8 mouse cellular contexts compared by ENCODE assay signal in genomic region chr8:70893656-70894384, GRCm38 (mm10). TPM values are rescaled to one million over a fixed set of nuclear protein-coding genes. Genes with fewer than 3 reads are reported as not detected.
DNase-seq lines count a peak whose midpoint lies in the region; ATAC-seq lines count a peak whose summit lies in the region.

No protein-coding gene starts in this region.

- peaks cover 41% of the 10 kb centered on the region for H3K4me1 ChIP-seq in midbrain, embryonic 10.5 days
- H3K4me1 ChIP-seq in midbrain, embryonic 15.5 days: peaks cover 30% of the 10 kb centered on the region
- H3K4me1 ChIP-seq in embryonic facial prominence, embryonic 11.5 days (ENCODE audit: control insufficient read depth, insufficient read depth, low read length): peaks cover 9% of the 10 kb centered on the region
- H3K4me1 ChIP-seq in intestine, embryonic 16.5 days (ENCODE audit: control insufficient read depth, insufficient read depth, low read length): peaks cover 21% of the 10 kb centered on the region
- H3K4me1 ChIP-seq in liver, embryonic 11.5 days (replicated peaks; ENCODE audit: control insufficient read depth, insufficient read depth, low read length): peaks cover 20% of the 10 kb centered on the region
- peaks cover 30% of the 10 kb centered on the region for H3K4me1 ChIP-seq in neural tube, embryonic 15.5 days

- peaks cover 35% of the 10 kb centered on the region for H3K36me3 ChIP-seq in midbrain, embryonic 10.5 days
- peaks cover 19% of the 10 kb centered on the region for H3K36me3 ChIP-seq in midbrain, embryonic 15.5 days (replicated peaks)
- peaks cover 9% of the 10 kb centered on the region for H3K36me3 ChIP-seq in embryonic facial prominence, embryonic 11.5 days (replicated peaks; ENCODE audit: control insufficient read depth, insufficient read depth, low read depth, low read length)
- peaks cover 13% of the 10 kb centered on the region for H3K36me3 ChIP-seq in intestine, embryonic 16.5 days (ENCODE audit: control insufficient read depth, insufficient read depth, low read length)
- peaks cover 18% of the 10 kb centered on the region for H3K36me3 ChIP-seq in liver, embryonic 11.5 days (ENCODE audit: control insufficient read depth, insufficient read depth, low read length)
- peaks cover 27% of the 10 kb centered on the region for H3K36me3 ChIP-seq in neural tube, embryonic 15.5 days

- no peaks in the 10 kb centered on the region for H3K9me3 ChIP-seq in midbrain, embryonic 10.5 days (replicated peaks)
- no peaks in the 10 kb centered on the region for H3K9me3 ChIP-seq in midbrain, embryonic 15.5 days
- H3K9me3 ChIP-seq in embryonic facial prominence, embryonic 11.5 days (replicated peaks; ENCODE audit: control insufficient read depth, low read length): no peaks in the 10 kb centered on the region
- no peaks in the 10 kb centered on the region for H3K9me3 ChIP-seq in intestine, embryonic 16.5 days (ENCODE audit: control insufficient read depth, low read length)
- H3K9me3 ChIP-seq in liver, embryonic 11.5 days (ENCODE audit: control insufficient read depth, low read length): no peaks in the 10 kb centered on the region
- no peaks in the 10 kb centered on the region for H3K9me3 ChIP-seq in neural tube, embryonic 15.5 days (replicated peaks)

- WGBS in midbrain, embryonic 10.5 days: 35% methylated on average over 12 of the region's 12 CpGs
- WGBS in midbrain, embryonic 15.5 days: 29% methylated on average over 12 of the region's 12 CpGs
- 26% methylated on average over 12 of the region's 12 CpGs for WGBS in embryonic facial prominence, embryonic 11.5 days
- 33% methylated on average over 12 of the region's 12 CpGs for WGBS in intestine, embryonic 16.5 days
- WGBS in liver, embryonic 11.5 days: 26% methylated on average over 12 of the region's 12 CpGs
- WGBS in neural tube, embryonic 15.5 days: 33% methylated on average over 12 of the region's 12 CpGs

- H3K4me3 ChIP-seq in midbrain, embryonic 10.5 days: peak overlapping the region; percentile 46; the same call in 1 of the 2 replicates
- no peak overlapping the region for H3K4me3 ChIP-seq in midbrain, embryonic 15.5 days
- no peak overlapping the region for H3K4me3 ChIP-seq in embryonic facial prominence, embryonic 11.5 days (ENCODE audit: low read depth, low read length)
- H3K4me3 ChIP-seq in intestine, embryonic 16.5 days (ENCODE audit: low read length): no peak overlapping the region
- no peak overlapping the region for H3K4me3 ChIP-seq in liver, embryonic 11.5 days (ENCODE audit: low read depth, low read length)
- H3K4me3 ChIP-seq in neural tube, embryonic 15.5 days (replicated peaks): 0 out of 2 replicates have a peak overlapping the region, but pooled peaks have one; percentile 0

- peaks cover 64% of the 10 kb centered on the region for H3K27me3 ChIP-seq in midbrain, embryonic 10.5 days (ENCODE audit: low read depth, poor library complexity, severe bottlenecking)
- peaks cover 52% of the 10 kb centered on the region for H3K27me3 ChIP-seq in midbrain, embryonic 15.5 days (replicated peaks)
- peaks cover 29% of the 10 kb centered on the region for H3K27me3 ChIP-seq in embryonic facial prominence, embryonic 11.5 days (ENCODE audit: control insufficient read depth, insufficient read depth, low read length)
- H3K27me3 ChIP-seq in intestine, embryonic 16.5 days (replicated peaks; ENCODE audit: control insufficient read depth, insufficient read depth, low read length): peaks cover 32% of the 10 kb centered on the region
- peaks cover 36% of the 10 kb centered on the region for H3K27me3 ChIP-seq in liver, embryonic 11.5 days (replicated peaks; ENCODE audit: control insufficient read depth, insufficient read depth, low read length)
- H3K27me3 ChIP-seq in neural tube, embryonic 15.5 days (replicated peaks): peaks cover 56% of the 10 kb centered on the region

- peak; percentile 88 for DNase-seq in midbrain, embryonic 10.5 days (ENCODE audit: low spot score)
- peak; percentile 70 for DNase-seq in adrenal gland, adult 2 months
- peak; percentile 91 for DNase-seq in embryonic facial prominence, embryonic 11.5 days (ENCODE audit: low spot score)
- DNase-seq in liver, embryonic 11.5 days (ENCODE audit: low spot score): peak; percentile 85
- DNase-seq in yolk sac, embryonic 10.5 days (ENCODE audit: low spot score): peak; percentile 82

- no peak overlapping the region for H3K9ac ChIP-seq in midbrain, embryonic 15.5 days
- no peak overlapping the region for H3K9ac ChIP-seq in embryonic facial prominence, embryonic 11.5 days (replicated peaks; ENCODE audit: low read length)
- no peak overlapping the region for H3K9ac ChIP-seq in intestine, embryonic 16.5 days (ENCODE audit: low read depth, low read length)
- H3K9ac ChIP-seq in liver, embryonic 11.5 days (ENCODE audit: low read depth, low read length): no peak overlapping the region
- no peak overlapping the region for H3K9ac ChIP-seq in neural tube, embryonic 15.5 days (replicated peaks)

- ATAC-seq in midbrain, embryonic 15.5 days (replicated peaks): no peak
- no peak for ATAC-seq in embryonic facial prominence, embryonic 11.5 days (replicated peaks; ENCODE audit: insufficient number of reproducible peaks, low FRiP score, low TSS enrichment, low read depth)
- ATAC-seq in intestine, embryonic 16.5 days: peak; percentile 17; the same call in 1 of the 2 replicates
- peak; percentile 55 for ATAC-seq in liver, embryonic 11.5 days (replicated peaks; ENCODE audit: low FRiP score)
- no peak for ATAC-seq in neural tube, embryonic 15.5 days (ENCODE audit: low FRiP score)

- no peak overlapping the region for H3K27ac ChIP-seq in midbrain, embryonic 10.5 days (replicated peaks)
- H3K27ac ChIP-seq in midbrain, embryonic 15.5 days: no peak overlapping the region
- H3K27ac ChIP-seq in embryonic facial prominence, embryonic 11.5 days (replicated peaks; ENCODE audit: low read depth, low read length): no peak overlapping the region
- H3K27ac ChIP-seq in intestine, embryonic 16.5 days (ENCODE audit: low read length): no peak overlapping the region
- H3K27ac ChIP-seq in liver, embryonic 11.5 days (ENCODE audit: low read depth, low read length): no peak overlapping the region
- H3K27ac ChIP-seq in neural tube, embryonic 15.5 days (replicated peaks): no peak overlapping the region

- no peak overlapping the region for H3K4me2 ChIP-seq in midbrain, embryonic 15.5 days
- H3K4me2 ChIP-seq in embryonic facial prominence, embryonic 11.5 days (ENCODE audit: low read depth, low read length): no peak overlapping the region
- no peak overlapping the region for H3K4me2 ChIP-seq in intestine, embryonic 16.5 days (ENCODE audit: low read depth, low read length)
- H3K4me2 ChIP-seq in liver, embryonic 11.5 days: no peak overlapping the region
- no peak overlapping the region for H3K4me2 ChIP-seq in neural tube, embryonic 15.5 days

RNA-seq across cellular contexts. Expression of gene Slc5a5, which starts 1.3 kb away (rescaled TPM):
- polyA plus RNA-seq in midbrain, embryonic 10.5 days (2016; fragmentation: Nextera tagmentation; extraction: Ambion mirVana): 0.42 and 0.63 TPM in 2 replicates
- polyA plus RNA-seq in midbrain, embryonic 15.5 days (2015; fragmentation: Nextera tagmentation; extraction: Ambion mirVana): 1.9 and 2.0 TPM in 2 replicates
- total RNA-seq in adrenal gland, adult 2 months (2021): under 1 TPM in 1 of 2 experiments, not detected in 1; 0.10 TPM
- polyA plus RNA-seq in adrenal gland, adult 2 months (2012; rRNA removed): 0.12 and 0.26 TPM in 2 replicates
- polyA plus RNA-seq in embryonic facial prominence, embryonic 11.5 days (2014; fragmentation: Nextera tagmentation; extraction: Ambion mirVana): 0.27 and 0.43 TPM in 2 replicates
- polyA plus RNA-seq in intestine, embryonic 16.5 days (2015; fragmentation: Nextera tagmentation; extraction: Ambion mirVana): 0.31 and 0.32 TPM in 2 replicates
- polyA plus RNA-seq in liver, embryonic 11.5 days (2014; fragmentation: Nextera tagmentation; extraction: Ambion mirVana): 0.18 and 0.34 TPM in 2 replicates
- 3.0 and 3.3 TPM in 2 replicates for polyA plus RNA-seq in neural tube, embryonic 15.5 days (2015; fragmentation: Nextera tagmentation; extraction: Ambion mirVana)

RNA-seq across cellular contexts. Expression of gene Rpl18a, which starts 3.4 kb away (rescaled TPM):
- 3,389 and 3,784 TPM in 2 replicates for polyA plus RNA-seq in midbrain, embryonic 10.5 days (2016; fragmentation: Nextera tagmentation; extraction: Ambion mirVana)
- polyA plus RNA-seq in midbrain, embryonic 15.5 days (2015; fragmentation: Nextera tagmentation; extraction: Ambion mirVana): 2,076 and 2,093 TPM in 2 replicates
- 1,000 to 10,000 TPM; 1,392 to 1,465 TPM for total RNA-seq in adrenal gland, adult 2 months (2021)
- 4,067 and 4,322 TPM in 2 replicates for polyA plus RNA-seq in adrenal gland, adult 2 months (2012; rRNA removed)
- 3,270 and 3,568 TPM in 2 replicates for polyA plus RNA-seq in embryonic facial prominence, embryonic 11.5 days (2014; fragmentation: Nextera tagmentation; extraction: Ambion mirVana)
- polyA plus RNA-seq in intestine, embryonic 16.5 days (2015; fragmentation: Nextera tagmentation; extraction: Ambion mirVana): 4,291 and 4,407 TPM in 2 replicates
- 3,876 and 4,144 TPM in 2 replicates for polyA plus RNA-seq in liver, embryonic 11.5 days (2014; fragmentation: Nextera tagmentation; extraction: Ambion mirVana)
- polyA plus RNA-seq in neural tube, embryonic 15.5 days (2015; fragmentation: Nextera tagmentation; extraction: Ambion mirVana): 2,109 and 2,618 TPM in 2 replicates

RNA-seq across cellular contexts. Expression of gene Map1s, which starts 11.9 kb away (rescaled TPM):
- polyA plus RNA-seq in midbrain, embryonic 10.5 days (2016; fragmentation: Nextera tagmentation; extraction: Ambion mirVana): 69.4 and 74.0 TPM in 2 replicates
- polyA plus RNA-seq in midbrain, embryonic 15.5 days (2015; fragmentation: Nextera tagmentation; extraction: Ambion mirVana): 69.2 and 69.9 TPM in 2 replicates
- 10 to 100 TPM; 30.7 to 35.6 TPM for total RNA-seq in adrenal gland, adult 2 months (2021)
- 100 and 105 TPM in 2 replicates for polyA plus RNA-seq in adrenal gland, adult 2 months (2012; rRNA removed)
- polyA plus RNA-seq in embryonic facial prominence, embryonic 11.5 days (2014; fragmentation: Nextera tagmentation; extraction: Ambion mirVana): 24.9 and 32.5 TPM in 2 replicates
- 32.6 and 34.3 TPM in 2 replicates for polyA plus RNA-seq in intestine, embryonic 16.5 days (2015; fragmentation: Nextera tagmentation; extraction: Ambion mirVana)
- 48.7 and 49.0 TPM in 2 replicates for polyA plus RNA-seq in liver, embryonic 11.5 days (2014; fragmentation: Nextera tagmentation; extraction: Ambion mirVana)
- 59.5 and 64.6 TPM in 2 replicates for polyA plus RNA-seq in neural tube, embryonic 15.5 days (2015; fragmentation: Nextera tagmentation; extraction: Ambion mirVana)

RNA-seq across cellular contexts. Expression of gene Ccdc124, which starts 20.1 kb away (rescaled TPM):
- 180 and 183 TPM in 2 replicates for polyA plus RNA-seq in midbrain, embryonic 10.5 days (2016; fragmentation: Nextera tagmentation; extraction: Ambion mirVana)
- 173 and 180 TPM in 2 replicates for polyA plus RNA-seq in midbrain, embryonic 15.5 days (2015; fragmentation: Nextera tagmentation; extraction: Ambion mirVana)
- total RNA-seq in adrenal gland, adult 2 months (2021): 10 to 100 TPM; 65.0 TPM
- 52.5 and 58.3 TPM in 2 replicates for polyA plus RNA-seq in adrenal gland, adult 2 months (2012; rRNA removed)
- 149 and 150 TPM in 2 replicates for polyA plus RNA-seq in embryonic facial prominence, embryonic 11.5 days (2014; fragmentation: Nextera tagmentation; extraction: Ambion mirVana)
- 79.3 and 90.1 TPM in 2 replicates for polyA plus RNA-seq in intestine, embryonic 16.5 days (2015; fragmentation: Nextera tagmentation; extraction: Ambion mirVana)
- 110 and 112 TPM in 2 replicates for polyA plus RNA-seq in liver, embryonic 11.5 days (2014; fragmentation: Nextera tagmentation; extraction: Ambion mirVana)
- 162 and 163 TPM in 2 replicates for polyA plus RNA-seq in neural tube, embryonic 15.5 days (2015; fragmentation: Nextera tagmentation; extraction: Ambion mirVana)

RNA-seq across cellular contexts. Expression of gene Kcnn1, which starts 30.8 kb away (rescaled TPM):
- 9.1 and 13.4 TPM in 2 replicates for polyA plus RNA-seq in midbrain, embryonic 10.5 days (2016; fragmentation: Nextera tagmentation; extraction: Ambion mirVana)
- polyA plus RNA-seq in midbrain, embryonic 15.5 days (2015; fragmentation: Nextera tagmentation; extraction: Ambion mirVana): 19.0 and 20.6 TPM in 2 replicates
- total RNA-seq in adrenal gland, adult 2 months (2021): 1 to 10 TPM; 1.6 to 5.0 TPM
- 10.0 and 12.9 TPM in 2 replicates for polyA plus RNA-seq in adrenal gland, adult 2 months (2012; rRNA removed)
- polyA plus RNA-seq in embryonic facial prominence, embryonic 11.5 days (2014; fragmentation: Nextera tagmentation; extraction: Ambion mirVana): 2.9 and 4.0 TPM in 2 replicates
- polyA plus RNA-seq in intestine, embryonic 16.5 days (2015; fragmentation: Nextera tagmentation; extraction: Ambion mirVana): 1.0 and 1.2 TPM in 2 replicates
- 0.47 and 0.73 TPM in 2 replicates for polyA plus RNA-seq in liver, embryonic 11.5 days (2014; fragmentation: Nextera tagmentation; extraction: Ambion mirVana)
- polyA plus RNA-seq in neural tube, embryonic 15.5 days (2015; fragmentation: Nextera tagmentation; extraction: Ambion mirVana): 17.6 and 18.6 TPM in 2 replicates

Comparison
In these comparisons a context has a peak if more than half of its experiments do, and no peak if none do; other contexts are left out.
1. H3K4me3 ChIP-seq: peak in midbrain, embryonic 10.5 days (single experiment) and neural tube, embryonic 15.5 days (single experiment); none in midbrain, embryonic 15.5 days (single experiment), embryonic facial prominence, embryonic 11.5 days (single experiment), intestine, embryonic 16.5 days (single experiment) and liver, embryonic 11.5 days (single experiment).
2. ATAC-seq: peak in intestine, embryonic 16.5 days (single experiment) and liver, embryonic 11.5 days (single experiment); none in midbrain, embryonic 15.5 days (single experiment), embryonic facial prominence, embryonic 11.5 days (single experiment) and neural tube, embryonic 15.5 days (single experiment).
3. Peak in every context shown above with its lines, with median percentiles within 50 percentile points of each other: DNase-seq.